Mouse (Mus musculus) C2C12 (cell line): ENCODE data around the gene A630023A22Rik.

ENCODE experiments used
- CEBPB ChIP-seq: IDR thresholded peaks from one replicate; pipeline ENCODE4 v1.6.1; 2011; ENCODE audit warnings: low read depth, mild to moderate bottlenecking, control low read depth, moderate library complexity
- CTCF ChIP-seq: IDR thresholded peaks from one replicate; pipeline ENCODE4 v1.5.1; 2011; ENCODE audit not compliant: control insufficient read depth, insufficient read depth, insufficient read length
- FOSL1 ChIP-seq: IDR thresholded peaks from one replicate; pipeline ENCODE4 v1.8.0; 2011; ENCODE audit warnings: mild to moderate bottlenecking, low read length; ENCODE audit not compliant: poor library complexity, insufficient read depth, severe bottlenecking
- MAX ChIP-seq: IDR thresholded peaks from one replicate; pipeline ENCODE4 v1.6.1; 2011; ENCODE audit warnings: mild to moderate bottlenecking, control low read depth
- MYOD1 ChIP-seq: IDR thresholded peaks from one replicate; pipeline ENCODE4 v1.6.1; 2011; ENCODE audit warnings: low read depth; ENCODE audit not compliant: control insufficient read depth, insufficient read length
- MYOG ChIP-seq: IDR thresholded peaks from one replicate; pipeline ENCODE4 v1.6.1; 2011; ENCODE audit not compliant: control insufficient read depth, insufficient read length; ENCODE audit errors: extremely low read depth
- USF1 ChIP-seq: IDR thresholded peaks from one replicate; pipeline ENCODE4 v1.6.1; 2011; ENCODE audit warnings: low read depth, mild to moderate bottlenecking, control low read depth, moderate library complexity

DNA sequence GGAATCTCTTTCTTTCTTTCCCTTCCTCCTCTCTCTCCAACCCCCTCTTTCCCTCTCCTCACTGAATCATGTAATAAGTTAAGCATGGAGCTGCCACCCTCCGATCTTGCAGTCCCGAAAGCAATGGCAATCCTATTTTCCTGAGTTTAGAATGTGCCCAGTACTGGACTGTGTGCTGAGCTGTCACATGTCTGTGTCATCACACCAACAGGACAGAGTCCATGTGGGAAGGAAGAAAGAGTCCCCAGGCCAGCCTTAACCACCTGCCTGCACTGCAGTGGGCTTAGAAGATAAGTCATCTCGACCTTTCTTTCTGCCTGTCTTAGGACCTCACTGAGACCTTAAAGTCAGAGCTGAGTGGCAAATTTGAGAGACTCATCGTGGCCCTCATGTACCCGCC lies 11.1 kb downstream of the A630023A22Rik start:
- TF ChIP-seq CTCF: no peak
- no peak for TF ChIP-seq FOSL1
- no peak for TF ChIP-seq MYOG
- TF ChIP-seq MYOD1: no peak
- TF ChIP-seq MAX: no peak
- no peak for TF ChIP-seq USF1
- no peak for TF ChIP-seq CEBPB
